Mouse (Mus musculus): Measurements from ENCODE around the gene Spag7.

Gene Spag7

DNA sequence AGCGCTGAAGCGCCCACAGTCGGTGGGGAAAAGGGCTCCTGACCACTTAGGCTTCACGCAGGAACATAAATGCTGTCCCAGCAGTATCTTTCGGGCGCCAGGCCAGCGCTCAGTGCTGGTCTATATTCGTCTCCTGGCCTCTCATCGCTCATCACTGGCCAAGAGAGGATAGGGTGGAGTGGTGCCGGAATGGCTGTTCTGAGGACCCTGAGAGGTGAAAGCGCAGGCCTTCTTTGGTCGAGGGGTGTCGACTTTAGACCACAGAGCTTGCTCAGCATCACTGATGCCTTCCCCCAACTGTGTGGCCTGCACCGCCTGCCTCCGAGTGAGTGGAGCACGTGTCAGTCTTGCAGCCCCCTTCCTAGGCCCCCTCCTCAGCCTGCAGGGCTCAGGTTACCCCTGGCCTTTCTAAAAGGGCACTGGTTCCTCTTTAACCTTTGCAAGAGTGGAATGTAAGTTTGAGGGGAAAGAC lies 12.7 kb downstream of the Spag7 start:
- DNase-seq (ENCODE audit: low spot score in 2 of 2) = no peak

- peak; percentile 44 to 67 for DNase-seq (ENCODE audit: low spot score in 2 of 2)
Observed at GRCm38 (mm10) chr11:70655571-70656455, 13.4 kb downstream of the Spag7 start.

DNA sequence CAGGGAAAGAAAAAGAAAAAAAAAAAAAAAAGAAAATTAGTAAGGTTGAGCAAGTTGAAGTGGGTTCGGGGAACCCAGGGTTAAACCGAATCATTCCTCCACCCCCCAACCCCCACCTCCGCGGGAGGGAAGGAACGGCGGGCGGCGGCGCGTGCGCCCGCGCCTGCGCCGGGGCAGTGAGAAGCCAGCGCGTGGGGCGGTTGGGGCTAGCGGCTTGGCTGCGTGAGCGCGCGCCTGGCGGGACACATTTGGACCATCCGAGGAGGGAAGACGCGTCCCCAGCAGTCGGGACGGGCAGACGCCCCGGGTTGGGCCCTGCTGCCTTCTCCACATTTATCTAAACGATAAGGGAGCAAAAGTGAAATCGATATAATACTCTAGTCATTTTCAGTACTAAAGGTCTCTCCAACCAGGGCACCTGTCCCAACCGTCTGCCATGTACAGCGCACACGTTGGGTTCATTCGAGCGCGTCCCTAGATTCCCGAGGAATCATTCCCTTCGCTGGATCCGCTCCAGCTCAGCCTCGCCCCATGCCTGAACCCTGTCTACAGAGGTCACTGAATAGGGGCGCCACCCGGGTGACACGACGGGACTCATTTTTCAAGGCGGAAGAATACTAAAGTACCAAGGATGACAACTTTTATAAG lies 14.2 kb downstream of the Spag7 start:
- peak; percentile 71 to 75 for DNase-seq (ENCODE audit: low spot score in 2 of 2)

DNA sequence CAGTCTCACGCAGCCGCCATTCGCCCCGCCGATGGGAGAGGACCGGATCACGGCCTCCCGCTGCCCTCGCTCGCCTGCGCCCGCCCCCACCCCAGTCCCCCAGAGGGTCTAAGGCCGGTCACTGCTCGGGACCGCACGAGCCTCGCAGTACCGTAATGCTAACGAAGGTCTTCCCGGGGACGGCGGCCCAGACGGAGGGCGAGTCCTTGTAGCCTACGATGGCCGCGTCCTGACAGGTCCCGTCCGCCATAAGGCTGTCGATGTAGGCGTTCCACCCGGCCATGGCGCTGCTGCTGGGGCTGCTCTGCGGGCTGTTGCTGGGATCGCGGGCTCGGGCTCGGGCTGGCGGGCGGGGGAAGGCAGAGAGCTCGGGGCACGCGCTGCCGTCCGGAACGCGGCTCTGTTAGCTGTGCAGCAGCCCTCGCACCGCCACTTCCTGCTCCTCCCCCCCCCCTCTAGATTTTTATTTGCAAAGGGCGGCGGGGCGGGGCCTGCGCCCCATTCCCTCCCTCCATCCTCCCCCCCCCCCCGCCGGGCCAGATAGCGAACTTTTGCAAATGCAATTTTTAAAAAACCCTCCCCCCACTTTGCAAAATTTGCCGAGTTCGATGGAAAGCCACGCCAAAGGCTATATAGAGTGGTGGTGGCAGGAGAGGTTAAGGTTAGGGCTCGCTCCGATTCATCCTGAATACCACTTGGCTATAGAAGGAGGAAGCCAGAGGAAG lies 14.9 kb downstream of the Spag7 start, which contains the start of gene Pfn1:
Pfn1 (minus strand) TSS at position 447 of the 725 bp plus-strand sequence.
- peak; percentile 65 to 81 for DNase-seq (ENCODE audit: low spot score in 2 of 2)

DNA sequence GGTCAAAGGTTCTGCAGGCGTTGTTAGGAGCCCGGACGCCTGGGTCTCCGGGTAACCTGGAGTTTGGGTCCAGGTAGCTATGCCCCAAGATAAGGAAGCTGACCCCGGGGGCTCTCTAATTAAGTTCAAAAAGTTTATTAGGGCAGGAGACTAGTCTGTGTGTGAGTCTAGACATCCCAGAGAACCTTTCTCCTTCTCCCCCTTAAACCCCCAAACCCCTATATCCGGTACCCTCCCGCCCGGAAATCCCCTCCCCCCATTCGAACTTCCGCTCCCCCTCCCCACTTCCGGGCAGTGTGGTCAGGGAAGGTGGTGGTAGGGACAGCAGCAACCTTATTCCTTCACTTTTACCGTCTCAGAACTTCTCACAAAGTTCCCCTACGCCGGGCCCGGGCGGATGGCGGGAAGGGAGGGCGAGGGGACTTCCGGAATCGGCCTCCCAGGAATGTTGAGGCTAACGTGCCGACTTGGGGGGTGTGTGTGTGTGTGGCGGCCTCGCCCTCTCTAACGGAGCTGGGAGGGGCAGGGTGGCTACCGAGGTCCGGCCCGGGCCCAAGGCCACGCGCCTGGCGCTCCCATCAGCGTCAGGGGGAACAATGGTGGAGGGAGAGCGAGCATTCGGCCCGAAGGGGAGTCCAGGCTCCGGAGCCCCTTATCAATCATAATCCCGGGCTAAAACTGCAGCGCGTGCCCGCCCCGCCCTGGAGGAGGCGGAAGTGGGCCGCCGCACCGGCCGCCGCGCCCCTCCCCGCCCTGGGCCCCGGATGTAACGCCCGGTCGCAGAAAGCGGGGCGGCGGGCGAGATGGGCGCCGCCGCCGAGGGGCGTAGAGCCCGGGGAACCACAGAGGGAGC lies 15.6 kb downstream of the Spag7 start:
- peak; percentile 68 to 82 for DNase-seq (ENCODE audit: low spot score in 2 of 2)

- peak in 1 of 2 experiments; percentile 29 for DNase-seq (ENCODE audit: low spot score in 2 of 2)
Observed at GRCm38 (mm10) chr11:70652884-70653344, 16.3 kb downstream of the Spag7 start.

GRCm38 (mm10) chr11:70652029-70652883 lies 17.0 kb downstream of the Spag7 start:
- DNase-seq (ENCODE audit: low spot score in 2 of 2) = peak in 1 of 2 experiments; percentile 40

- peak; percentile 47 to 59 for DNase-seq (ENCODE audit: low spot score in 2 of 2)
Observed at GRCm38 (mm10) chr11:70651391-70651790, 17.8 kb downstream of the Spag7 start.

DNA sequence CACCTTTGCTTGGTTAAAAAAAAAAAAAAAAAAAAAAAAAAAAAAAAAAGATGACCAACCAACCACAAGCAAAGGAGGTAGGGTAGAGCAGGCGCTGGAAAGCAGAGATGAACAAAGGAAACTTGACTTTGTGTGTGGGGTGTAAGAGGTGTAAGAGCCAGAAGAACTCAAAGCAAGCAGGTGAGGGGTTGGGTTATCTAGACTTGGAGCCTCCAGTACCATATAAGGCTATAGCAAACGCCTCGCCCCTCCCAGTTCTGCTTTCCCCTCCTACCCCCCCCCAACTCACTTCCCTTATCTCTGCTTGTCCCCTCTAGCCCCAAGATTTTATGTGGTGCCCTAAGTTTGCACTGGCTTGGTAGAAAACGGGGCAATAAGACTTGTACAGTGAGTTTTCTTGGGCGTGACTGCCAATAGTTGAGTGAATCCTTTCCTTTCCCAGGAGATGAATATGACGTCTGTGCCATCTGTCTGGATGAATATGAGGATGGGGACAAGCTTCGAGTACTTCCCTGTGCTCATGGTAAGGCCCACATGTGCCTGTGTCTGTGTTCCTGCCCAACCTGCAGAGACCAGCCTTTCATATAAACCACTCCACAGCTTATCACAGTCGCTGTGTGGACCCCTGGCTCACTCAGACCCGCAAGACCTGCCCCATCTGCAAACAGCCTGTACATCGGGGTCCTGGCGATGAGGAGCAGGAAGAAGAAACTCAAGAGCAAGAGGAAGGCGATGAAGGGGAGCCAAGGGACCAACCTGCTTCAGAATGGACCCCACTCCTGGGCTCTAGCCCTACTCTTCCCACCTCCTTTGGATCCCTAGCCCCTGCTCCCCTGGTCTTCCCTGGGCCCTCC lies 18.7 kb downstream of the Spag7 start:
- peak in 1 of 2 experiments; percentile 57 for DNase-seq (ENCODE audit: low spot score in 2 of 2)

GRCm38 (mm10) chr11:70649185-70649734 lies 20.0 kb downstream of the Spag7 start:
- no peak for DNase-seq (ENCODE audit: low spot score in 2 of 2)

GRCm38 (mm10) chr11:70648512-70648911 lies 20.7 kb downstream of the Spag7 start:
- peak in 1 of 2 experiments; percentile 21 for DNase-seq (ENCODE audit: low spot score in 2 of 2)

DNA sequence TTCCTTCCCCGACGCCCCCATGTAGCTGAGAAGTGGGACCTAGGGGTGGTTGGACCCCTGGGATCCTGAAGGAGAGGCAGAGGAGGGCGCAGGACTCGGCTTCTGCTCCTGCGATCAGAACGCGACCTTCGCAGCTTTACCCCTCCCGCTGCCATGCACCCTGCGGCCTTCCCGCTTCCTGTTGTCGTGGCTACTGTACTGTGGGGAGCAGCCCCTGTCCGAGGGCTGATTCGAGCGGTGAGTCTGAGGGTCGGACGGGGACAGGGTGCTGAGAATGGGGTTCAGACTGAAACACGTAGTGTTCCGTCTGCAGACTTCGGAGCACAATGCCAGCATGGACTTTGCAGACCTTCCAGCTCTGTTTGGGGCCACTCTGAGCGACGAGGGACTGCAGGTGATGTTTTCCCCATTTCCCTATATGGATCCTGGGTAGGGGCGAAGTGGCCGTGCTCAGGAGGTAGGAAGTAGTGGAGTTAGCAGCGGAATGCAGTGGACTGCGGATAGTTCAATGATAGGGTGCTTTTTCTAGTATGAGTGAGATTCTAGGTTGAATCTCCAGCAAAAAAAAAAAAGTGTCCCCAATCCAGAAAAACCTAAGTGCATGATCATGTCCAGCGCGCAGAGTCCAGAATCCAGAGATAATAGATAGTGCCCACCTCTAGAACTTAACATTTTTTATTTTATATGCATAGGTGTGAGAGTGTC lies 21.3 kb downstream of the Spag7 start:
- DNase-seq (ENCODE audit: low spot score in 2 of 2) = peak in 1 of 2 experiments; percentile 23

- DNase-seq (ENCODE audit: low spot score in 2 of 2) = peak; percentile 93 to 95
Observed at GRCm38 (mm10) chr11:70646691-70647650, 22.2 kb downstream of the Spag7 start, which contains the start of the genes Rnf167 and Slc25a11. TSS of gene Rnf167 (plus strand) at chr11:70647235. TSS of gene Slc25a11 (minus strand) at chr11:70647479.

- no peak for DNase-seq (ENCODE audit: low spot score in 2 of 2)
Observed at GRCm38 (mm10) chr11:70646259-70646555, 23.0 kb downstream of the Spag7 start.

- no peak for DNase-seq (ENCODE audit: low spot score in 2 of 2)
Observed at GRCm38 (mm10) chr11:70645461-70646258, 23.6 kb downstream of the Spag7 start.

DNA sequence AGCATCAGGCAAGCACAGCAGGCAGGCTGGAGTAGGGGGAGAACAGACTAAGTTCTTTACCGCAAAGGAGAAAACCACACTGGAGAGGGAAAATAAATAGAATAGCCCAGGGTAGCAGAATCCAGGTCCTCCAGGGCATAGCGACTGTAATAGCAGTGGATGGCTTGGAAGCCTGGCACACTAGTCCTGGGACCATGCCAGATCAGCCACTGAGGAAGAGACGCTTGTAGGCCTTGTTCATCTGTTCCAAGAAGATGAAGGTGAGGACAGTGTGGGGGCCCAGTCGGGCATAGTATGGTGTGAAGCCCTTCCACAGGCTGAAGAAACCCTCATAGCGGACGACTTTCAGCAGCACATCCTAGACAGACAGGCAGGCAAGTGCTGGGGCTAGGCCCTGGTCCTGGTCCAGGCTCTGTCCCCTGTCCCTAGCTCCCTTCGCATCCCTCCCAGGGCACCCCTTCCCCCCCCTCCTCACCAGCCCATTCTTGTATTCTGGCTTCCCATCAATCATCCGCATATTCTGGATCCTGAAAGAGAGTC lies 24.6 kb downstream of the Spag7 start:
- no peak for DNase-seq (ENCODE audit: low spot score in 2 of 2)

Measured in natural killer cell, adult 2 months (primary cell).